Mouse (Mus musculus) stomach, postnatal 0 days (tissue): ENCODE results near the gene Gse1.

Experiments
- CTCF ChIP-seq: IDR thresholded peaks from 2 replicates; pipeline ENCODE4 v1.5.1; 2016; ENCODE audit warnings: antibody characterized with exemption, low read depth, mild to moderate bottlenecking, moderate library complexity
- EP300 ChIP-seq: optimal IDR thresholded peaks from 2 replicates; pipeline ENCODE3; 2016; ENCODE audit warnings: antibody characterized with exemption

DNA sequence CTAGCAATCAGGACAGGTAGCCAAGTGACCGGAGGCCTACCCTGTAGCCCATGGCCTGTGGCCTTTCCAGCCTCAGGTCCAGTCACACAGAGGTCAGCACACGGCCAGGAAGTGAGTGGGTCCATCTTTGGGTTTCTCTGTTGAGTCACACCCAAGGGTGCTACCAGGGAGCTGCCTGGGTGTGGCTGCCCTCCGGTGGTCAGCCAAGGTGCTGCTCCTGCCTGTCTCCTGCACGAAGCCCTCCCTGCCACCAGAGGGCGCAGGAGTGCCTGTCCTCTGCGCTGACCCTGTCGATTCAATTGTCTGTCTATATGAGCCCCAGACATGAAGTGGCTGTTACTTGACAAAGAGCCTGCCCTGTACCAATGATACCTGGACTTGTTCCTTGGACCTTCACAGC is 91.2 kb downstream of the Gse1 start:
- TF ChIP-seq CTCF: peak; percentile 100
- no peak for TF ChIP-seq EP300
